Mouse (Mus musculus) spleen, adult 18-20 months (tissue): ENCODE data around the gene Son.

Experiments used
- DNase-seq, 2 experiments: peaks; one replicate each; pipeline ENCODE4 v3.0.0; 2022; ENCODE audit warnings: mixed read lengths in 2 of 2

Gene Son

GRCm38 (mm10) chr16:91688619-91689334 lies 41.5 kb downstream of the Son start, which contains the start of gene Donson:
Gene Donson (minus strand): TSS chr16:91688770.
- peak; percentile 92 to 98 for DNase-seq

- no peak for DNase-seq
Observed at GRCm38 (mm10) chr16:91689791-91690190, 42.5 kb downstream of the Son start.

GRCm38 (mm10) chr16:91694455-91695084 lies 47.3 kb downstream of the Son start:
- peak; percentile 54 to 69 for DNase-seq

DNA sequence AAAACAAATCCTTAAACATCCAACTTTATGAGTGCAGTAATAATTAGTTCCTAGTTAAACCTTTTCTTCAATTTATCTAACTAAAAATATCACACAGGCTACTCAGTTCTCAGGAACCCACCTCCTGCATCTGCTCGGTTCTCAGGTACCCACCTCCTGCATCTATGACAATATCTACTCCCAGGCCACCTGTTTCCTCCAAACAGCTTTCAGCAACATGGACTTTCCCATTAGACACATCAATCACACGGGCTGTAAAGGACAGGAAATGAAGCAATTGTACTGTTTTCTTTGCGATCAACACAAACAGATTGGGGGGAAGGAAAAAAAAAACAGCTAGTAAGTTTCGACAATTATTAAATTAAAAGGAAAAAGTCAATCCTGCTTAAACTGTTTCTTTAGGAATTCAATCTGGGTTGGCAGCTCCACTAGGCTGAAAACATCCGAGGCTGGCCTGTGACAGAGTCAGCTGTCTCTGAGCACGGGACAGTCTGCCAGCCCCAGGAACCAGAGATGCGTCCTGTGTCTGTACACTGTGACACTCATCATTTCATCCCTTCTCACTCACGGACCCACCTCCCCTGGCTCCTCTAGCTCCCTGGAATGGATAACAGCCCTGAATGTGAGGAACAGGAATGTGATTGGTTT lies 47.9 kb downstream of the Son start:
- DNase-seq: no peak

- DNase-seq: no peak
Observed at GRCm38 (mm10) chr16:91698995-91699394, 51.7 kb downstream of the Son start.

DNA sequence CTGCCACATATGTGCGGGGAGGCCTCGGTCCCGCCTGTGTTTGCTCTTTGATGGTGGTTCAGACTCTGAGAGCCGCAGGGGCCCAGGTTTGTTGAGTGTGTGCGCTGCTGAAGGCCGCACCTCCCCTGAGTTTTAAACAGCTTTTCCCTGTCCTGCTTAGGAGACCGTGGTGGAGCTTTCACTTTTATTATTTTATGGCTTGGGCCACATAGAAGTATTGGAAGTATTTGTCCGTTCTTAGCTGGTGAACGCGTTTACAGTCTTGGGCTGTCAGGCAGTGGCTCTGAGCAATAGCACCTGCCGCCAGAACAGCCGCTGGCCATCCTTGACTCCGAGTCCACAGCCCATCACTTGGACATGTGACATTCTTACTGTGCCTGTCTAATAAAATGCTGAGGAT lies 54.6 kb downstream of the Son start:
- no peak for DNase-seq

DNA sequence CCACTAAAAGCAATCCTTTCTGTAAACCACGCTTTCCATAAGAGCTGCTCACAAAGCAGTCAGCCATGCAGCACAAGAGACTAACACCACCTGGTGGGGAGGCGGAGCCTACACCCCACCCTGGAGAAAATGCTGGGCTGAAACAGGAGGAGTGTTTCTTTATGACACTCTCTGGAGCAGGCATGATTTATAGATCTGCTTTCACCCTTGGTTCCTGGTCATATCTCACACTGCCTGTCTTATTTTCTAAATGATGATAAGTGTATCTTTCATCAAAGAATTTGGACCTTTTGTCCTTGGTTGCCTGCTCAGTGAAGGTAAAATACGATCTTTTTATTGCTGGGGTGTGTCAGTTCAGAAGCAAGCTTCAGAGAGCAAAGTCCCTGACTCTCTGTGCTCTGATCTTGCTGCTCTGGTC lies 55.5 kb downstream of the Son start:
- DNase-seq: no peak

DNA sequence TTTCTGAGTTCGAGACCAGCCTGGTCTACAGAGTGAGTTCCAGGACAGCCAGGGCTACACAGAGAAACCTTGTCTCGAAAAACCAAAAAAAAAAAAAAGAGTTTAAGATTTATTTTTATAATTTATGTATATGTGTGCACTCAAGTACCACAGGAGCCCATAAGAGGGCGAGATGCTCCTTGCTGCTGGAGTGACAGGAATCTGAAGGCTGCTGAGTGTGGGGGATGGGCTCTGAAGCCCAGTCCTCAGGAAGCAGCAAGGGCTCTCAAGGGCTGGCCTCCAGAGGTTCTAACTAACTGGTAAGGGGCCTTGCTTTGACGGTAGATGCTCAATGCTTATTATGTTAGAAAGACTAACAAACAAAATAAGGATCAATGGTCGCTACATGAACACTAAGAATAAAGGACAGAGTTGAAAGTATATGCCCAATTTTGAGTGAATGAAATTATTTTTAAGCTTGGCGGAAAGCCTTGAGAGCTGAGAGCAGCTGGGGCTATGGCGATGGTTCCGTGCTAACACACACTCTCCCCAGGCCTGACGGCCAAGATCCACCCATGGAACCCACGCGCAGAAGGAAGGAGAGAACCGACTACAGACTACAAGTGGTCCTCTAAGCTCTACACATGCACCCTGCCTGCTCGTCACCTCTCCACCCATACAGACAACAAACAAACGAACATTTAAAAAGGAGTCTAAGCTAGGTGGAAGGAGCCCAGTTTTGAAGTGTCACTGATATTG lies 57.5 kb downstream of the Son start:
- DNase-seq: no peak

DNA sequence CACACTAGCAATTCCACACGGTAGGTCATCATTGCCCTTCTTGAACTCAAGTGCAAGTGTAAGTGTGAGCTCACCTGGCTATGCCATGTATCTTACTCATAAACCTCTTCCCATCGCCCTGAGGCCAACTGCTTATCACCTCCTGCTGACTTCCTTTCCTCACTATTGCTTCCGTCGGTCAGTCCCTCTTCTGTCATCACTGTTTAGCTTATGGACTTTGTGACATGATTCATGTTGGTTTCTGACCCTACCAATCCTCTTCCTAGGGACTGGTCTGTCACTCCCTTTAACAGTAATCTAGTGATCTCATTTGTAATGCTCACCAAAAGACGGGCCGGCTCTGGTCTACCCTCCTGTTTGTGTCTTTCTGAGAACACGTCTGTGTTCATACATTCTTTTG lies 62.9 kb downstream of the Son start:
- DNase-seq: no peak

- DNase-seq: no peak
Observed at GRCm38 (mm10) chr16:91716927-91717349, 69.6 kb downstream of the Son start.

DNA sequence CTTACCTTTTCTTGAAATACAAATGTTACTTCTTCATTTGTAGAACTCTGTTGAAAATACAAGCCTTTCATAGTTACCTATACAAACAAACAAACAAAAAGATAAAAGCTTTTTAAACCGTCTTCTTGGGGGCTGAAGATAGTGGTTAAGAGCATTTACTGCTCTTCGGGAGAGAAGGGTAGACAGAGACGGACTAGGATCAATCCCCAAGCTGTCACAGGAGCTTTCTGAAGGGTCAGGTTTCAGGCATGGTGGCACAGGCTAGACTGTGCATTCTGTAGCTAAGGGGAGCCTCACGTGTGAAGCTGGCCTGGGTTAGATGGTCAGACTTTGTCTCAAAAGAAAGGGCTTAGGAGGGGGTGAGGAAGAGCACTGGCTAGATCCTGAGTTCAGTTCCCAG lies 70.1 kb downstream of the Son start:
- DNase-seq: no peak

DNA sequence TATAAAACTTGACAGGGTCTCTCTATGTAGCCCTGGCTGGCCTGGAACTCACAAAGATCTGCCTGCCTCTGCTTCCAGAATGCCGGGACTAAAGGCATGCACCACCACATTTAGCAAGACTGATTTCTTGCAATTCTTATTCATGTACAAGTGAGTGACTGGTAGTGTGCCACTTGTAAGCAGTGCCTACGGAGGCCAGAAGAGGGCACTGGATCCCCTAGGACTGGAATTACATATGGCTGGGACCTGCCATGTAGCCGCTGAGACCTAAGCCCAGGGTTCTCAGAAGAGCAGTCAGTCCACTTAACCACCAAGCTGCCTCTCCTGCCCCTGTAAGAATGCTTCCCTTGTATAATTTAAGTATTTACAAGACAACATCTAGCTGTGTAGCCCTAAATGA lies 76.9 kb downstream of the Son start:
- peak; percentile 44 to 70 for DNase-seq

DNA sequence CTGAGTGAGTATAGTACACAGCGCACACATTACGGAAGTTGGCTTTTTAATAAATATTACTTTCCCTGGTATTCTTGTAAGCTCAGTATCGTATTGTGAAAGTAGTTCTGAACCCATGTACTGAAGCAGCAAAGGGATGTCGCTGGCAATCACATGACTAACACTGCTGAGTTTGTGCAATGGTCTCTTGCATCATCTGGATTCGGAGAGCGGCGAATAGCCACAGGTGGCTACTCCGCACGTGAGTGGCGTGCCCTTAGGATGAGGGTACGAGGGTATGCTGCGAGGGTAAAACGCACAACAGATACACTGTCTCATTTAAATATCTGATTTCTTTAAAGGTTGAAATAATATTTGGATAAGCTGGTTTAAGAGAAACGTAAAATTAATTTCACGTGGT lies 80.1 kb downstream of the Son start:
- no peak for DNase-seq

DNA sequence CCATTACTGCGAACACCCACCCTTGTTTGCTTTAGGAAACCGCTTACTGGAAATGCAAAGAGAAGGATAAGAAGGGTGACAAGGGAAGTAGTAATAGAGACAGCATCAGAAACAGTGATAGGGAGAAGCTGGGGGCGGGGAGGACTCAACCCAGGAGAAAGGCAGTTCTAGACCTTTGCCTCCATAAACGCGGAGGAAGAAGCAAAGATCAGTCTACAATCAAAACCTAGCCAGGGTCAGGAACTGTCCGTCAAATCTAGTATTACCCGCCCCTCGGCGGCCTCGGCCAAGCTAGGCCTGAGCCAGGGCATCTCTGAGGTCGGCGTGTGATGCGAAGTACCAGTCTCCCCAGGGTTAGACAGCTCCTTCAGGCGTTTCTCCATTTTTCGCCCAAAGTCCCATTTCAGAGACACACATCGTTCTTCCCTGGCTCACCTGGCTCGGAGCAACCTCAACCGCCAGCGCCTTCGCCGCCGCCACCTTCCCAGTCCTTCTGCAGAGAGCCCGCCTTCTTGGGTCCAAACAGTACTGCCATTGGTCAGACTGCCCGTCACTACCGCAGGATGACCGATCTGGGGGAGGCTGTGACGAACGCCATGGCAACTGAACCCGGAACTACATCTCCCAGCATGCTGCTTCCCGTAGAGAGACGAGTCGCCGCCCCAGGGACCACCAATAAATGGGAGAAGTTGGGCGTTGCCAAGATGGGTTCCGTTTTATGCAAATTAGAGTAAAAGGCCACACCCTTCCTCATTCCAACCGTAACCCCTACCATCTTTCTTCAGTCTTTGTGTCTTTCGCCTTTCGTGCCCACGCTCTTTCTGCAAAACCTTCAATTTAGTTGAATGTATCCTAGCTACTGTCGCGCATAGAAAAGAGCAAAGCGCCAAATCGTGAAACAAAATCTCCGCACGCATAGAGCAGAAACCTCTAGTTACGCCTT lies 81.1 kb downstream of the Son start, which contains the start of gene Cryzl1:
Gene Cryzl1, minus strand, starts transcription at position 853 of the 943 bp plus-strand sequence.
- DNase-seq: peak; percentile 91 to 94
